Mouse (Mus musculus): Measurements from ENCODE around the gene Sirt6. TPM values are rescaled to one million over a fixed set of nuclear protein-coding genes. Genes with fewer than 3 reads are reported as not detected.

Sirt6 gene
- polyA plus RNA-seq, 1 experiment from 2014 or later = 39.9 TPM

GRCm38 (mm10) chr10:81574081-81575056, 53.2 kb downstream of the Sirt6 start, which contains the start of gene Tle2:
Tle2 (plus strand) TSS chr10:81574561.
- H3K4me2 ChIP-seq (replicated peaks; ENCODE audit: low read depth, low read length) = peak within 1 kb of the TSS; percentile 77
- H3K27ac ChIP-seq (ENCODE audit: low read depth, low read length) = peak within 1 kb of the TSS; percentile 69; the same call in 1 of the 2 replicates
- ATAC-seq (ENCODE audit: low FRiP score, low TSS enrichment) = no peak
- no peaks in the 10 kb centered on the region for H3K36me3 ChIP-seq (ENCODE audit: control insufficient read depth, insufficient read depth, low read length)
- WGBS = 26% methylated on average over 10 of the region's 10 CpGs
- peaks cover 6% of the 10 kb centered on the region; the same call in 1 of the 2 replicates for H3K27me3 ChIP-seq (ENCODE audit: control insufficient read depth, insufficient read depth, low read length)
- H3K4me3 ChIP-seq (ENCODE audit: low read length) = peak within 1 kb of the TSS; percentile 51
- H3K4me1 ChIP-seq (ENCODE audit: control insufficient read depth, insufficient read depth, low read length) = peaks cover 57% of the 10 kb centered on the region
- peak within 1 kb of the TSS; percentile 68 for H3K9ac ChIP-seq (ENCODE audit: low read depth, low read length)
- no peaks in the 10 kb centered on the region for H3K9me3 ChIP-seq (ENCODE audit: control insufficient read depth, low read length)

DNA sequence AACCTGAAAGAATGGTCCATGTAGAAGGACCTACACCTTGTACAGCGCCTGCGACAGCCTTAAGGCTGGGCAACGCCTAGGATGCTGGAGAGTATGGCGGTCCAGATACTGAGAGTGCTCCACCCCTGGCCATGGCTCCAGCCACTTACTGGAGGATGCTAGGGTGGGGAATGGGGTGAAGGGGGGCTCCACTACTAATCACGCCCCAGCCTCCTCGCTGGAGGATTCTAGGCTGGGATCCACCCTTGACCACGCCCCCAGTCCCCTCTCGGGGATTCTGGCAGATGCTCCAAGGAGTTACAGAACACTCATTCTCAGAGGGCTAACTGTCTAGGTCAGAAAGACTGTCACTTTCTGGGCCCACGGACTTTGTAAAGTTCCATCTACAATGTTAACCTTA, 54.6 kb downstream of the Sirt6 start:
- H3K36me3 ChIP-seq (ENCODE audit: control insufficient read depth, insufficient read depth, low read length) = no peaks in the 10 kb centered on the region
- H3K9me3 ChIP-seq (ENCODE audit: control insufficient read depth, low read length) = no peaks in the 10 kb centered on the region
- ATAC-seq (ENCODE audit: low FRiP score, low TSS enrichment) = no peak
- peaks cover 71% of the 10 kb centered on the region for H3K4me1 ChIP-seq (ENCODE audit: control insufficient read depth, insufficient read depth, low read length)
- peaks cover 6% of the 10 kb centered on the region; the same call in 1 of the 2 replicates for H3K27me3 ChIP-seq (ENCODE audit: control insufficient read depth, insufficient read depth, low read length)
- H3K9ac ChIP-seq (ENCODE audit: low read depth, low read length) = no peak overlapping the region; the same call in 1 of the 2 replicates
- peak overlapping the region; percentile 59; the same call in 1 of the 2 replicates for H3K27ac ChIP-seq (ENCODE audit: low read depth, low read length)
- 12% methylated on average over 9 of the region's 9 CpGs for WGBS
- peak overlapping the region; percentile 39 for H3K4me2 ChIP-seq (replicated peaks; ENCODE audit: low read depth, low read length)
- H3K4me3 ChIP-seq (ENCODE audit: low read length) = peak overlapping the region; percentile 8; the same call in 1 of the 2 replicates

DNA sequence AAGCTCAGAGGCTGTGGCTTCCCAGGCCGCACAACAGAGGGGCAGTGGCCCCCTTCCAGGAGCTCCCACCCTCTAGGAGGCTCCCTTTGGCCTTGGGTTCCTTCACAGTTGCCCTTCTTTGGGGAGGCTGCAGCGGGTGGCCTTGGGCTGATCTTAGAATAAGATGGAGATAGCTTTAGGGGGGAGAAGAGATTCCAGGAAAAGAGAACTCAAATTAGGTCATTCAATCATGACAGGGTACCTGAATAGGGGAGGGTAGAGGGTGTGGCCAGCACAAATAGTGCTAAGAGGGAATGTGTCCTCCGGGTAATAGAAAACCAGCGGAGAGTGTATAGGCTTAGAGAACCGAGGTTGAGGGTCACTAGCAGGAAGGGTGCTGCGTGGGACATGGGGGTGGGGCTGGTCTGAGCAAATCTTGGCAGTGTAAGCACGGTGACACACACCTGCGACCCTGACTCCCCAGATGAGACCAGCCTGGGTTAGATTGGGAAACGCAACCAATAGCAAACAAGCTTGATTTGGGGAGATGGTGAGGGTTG, 55.4 kb downstream of the Sirt6 start:
- no peaks in the 10 kb centered on the region for H3K36me3 ChIP-seq (ENCODE audit: control insufficient read depth, insufficient read depth, low read length)
- H3K9me3 ChIP-seq (ENCODE audit: control insufficient read depth, low read length) = no peaks in the 10 kb centered on the region
- H3K4me1 ChIP-seq (ENCODE audit: control insufficient read depth, insufficient read depth, low read length) = peaks cover 73% of the 10 kb centered on the region
- WGBS = 2% methylated on average over 9 of the region's 9 CpGs
- H3K4me2 ChIP-seq (replicated peaks; ENCODE audit: low read depth, low read length) = peak overlapping the region; percentile 39
- H3K27ac ChIP-seq (ENCODE audit: low read depth, low read length) = peak overlapping the region; percentile 83; the same call in 1 of the 2 replicates
- peaks cover 3% of the 10 kb centered on the region; the same call in 1 of the 2 replicates for H3K27me3 ChIP-seq (ENCODE audit: control insufficient read depth, insufficient read depth, low read length)
- peak; percentile 1; the same call in 1 of the 2 replicates for ATAC-seq (ENCODE audit: low FRiP score, low TSS enrichment)
- H3K4me3 ChIP-seq (ENCODE audit: low read length) = peak overlapping the region; percentile 22; the same call in 1 of the 2 replicates
- peak overlapping the region; percentile 28; the same call in 1 of the 2 replicates for H3K9ac ChIP-seq (ENCODE audit: low read depth, low read length)

Other genes with a start within 250 kb of the Sirt6 start
- gene Fzr1, start 249.3 kb downstream of the Sirt6 start, polyA plus RNA-seq (2014; fragmentation: Nextera tagmentation; extraction: Ambion mirVana) = 101 and 108 TPM in 2 replicates
- gene Dohh, start 243.4 kb downstream of the Sirt6 start, polyA plus RNA-seq (2014; fragmentation: Nextera tagmentation; extraction: Ambion mirVana) = 59.2 and 73.9 TPM in 2 replicates
- 3.5 and 3.8 TPM in 2 replicates for gene Gm48551, start 243.3 kb downstream of the Sirt6 start, polyA plus RNA-seq (2014; fragmentation: Nextera tagmentation; extraction: Ambion mirVana)
- 0.61 and 1.5 TPM in 2 replicates for gene Gm48552, start 238.8 kb downstream of the Sirt6 start, polyA plus RNA-seq (2014; fragmentation: Nextera tagmentation; extraction: Ambion mirVana)
- 14.9 and 16.4 TPM in 2 replicates for gene Smim24, start 234.7 kb downstream of the Sirt6 start, polyA plus RNA-seq (2014; fragmentation: Nextera tagmentation; extraction: Ambion mirVana)
- 47.3 and 59.0 TPM in 2 replicates for gene Nfic, start 172.2 kb downstream of the Sirt6 start, polyA plus RNA-seq (2014; fragmentation: Nextera tagmentation; extraction: Ambion mirVana)
- 0.28 and 0.36 TPM in 2 replicates for gene Celf5, start 145.1 kb downstream of the Sirt6 start, polyA plus RNA-seq (2014; fragmentation: Nextera tagmentation; extraction: Ambion mirVana)
- gene Ncln, start 131.4 kb downstream of the Sirt6 start, polyA plus RNA-seq (2014; fragmentation: Nextera tagmentation; extraction: Ambion mirVana) = 59.1 and 76.6 TPM in 2 replicates
- 0.41 and 0.54 TPM in 2 replicates for gene S1pr4, start 127.7 kb downstream of the Sirt6 start, polyA plus RNA-seq (2014; fragmentation: Nextera tagmentation; extraction: Ambion mirVana)
- 0.23 and 0.60 TPM in 2 replicates for gene Gna15, start 103.6 kb downstream of the Sirt6 start, polyA plus RNA-seq (2014; fragmentation: Nextera tagmentation; extraction: Ambion mirVana)
- 77.7 and 89.2 TPM in 2 replicates for gene Gna11, start 82.6 kb downstream of the Sirt6 start, polyA plus RNA-seq (2014; fragmentation: Nextera tagmentation; extraction: Ambion mirVana)
- gene Aes, start 68.3 kb downstream of the Sirt6 start, polyA plus RNA-seq (2014; fragmentation: Nextera tagmentation; extraction: Ambion mirVana) = 408 and 609 TPM in 2 replicates
- 29.3 and 30.4 TPM in 2 replicates for gene Tle2, start 53.2 kb downstream of the Sirt6 start, polyA plus RNA-seq (2014; fragmentation: Nextera tagmentation; extraction: Ambion mirVana)
- 12.6 and 15.5 TPM in 2 replicates for gene Tle6, start 26.7 kb downstream of the Sirt6 start, polyA plus RNA-seq (2014; fragmentation: Nextera tagmentation; extraction: Ambion mirVana)
- 0.84 and 0.86 TPM in 2 replicates for gene BC025920, start 21.5 kb downstream of the Sirt6 start, polyA plus RNA-seq (2014; fragmentation: Nextera tagmentation; extraction: Ambion mirVana)
- gene Ankrd24, start 743 bp upstream of the Sirt6 start, polyA plus RNA-seq (2014; fragmentation: Nextera tagmentation; extraction: Ambion mirVana) = 11.3 and 18.5 TPM in 2 replicates
- gene Gm10778, start 21.3 kb upstream of the Sirt6 start, polyA plus RNA-seq (2014; fragmentation: Nextera tagmentation; extraction: Ambion mirVana) = 5.3 and 6.4 TPM in 2 replicates
- gene Zfp433, start 77.0 kb upstream of the Sirt6 start, polyA plus RNA-seq (2014; fragmentation: Nextera tagmentation; extraction: Ambion mirVana) = 18.9 and 19.8 TPM in 2 replicates
- 13.6 TPM in 2 replicates for gene Gm3055, start 143.4 kb upstream of the Sirt6 start, polyA plus RNA-seq (2014; fragmentation: Nextera tagmentation; extraction: Ambion mirVana)
- gene Gm4767, start 184.4 kb upstream of the Sirt6 start, polyA plus RNA-seq (2014; fragmentation: Nextera tagmentation; extraction: Ambion mirVana) = 3.3 and 4.7 TPM in 2 replicates
- 12.2 and 13.0 TPM in 2 replicates for gene Gm32687, start 236.1 kb upstream of the Sirt6 start, polyA plus RNA-seq (2014; fragmentation: Nextera tagmentation; extraction: Ambion mirVana)